Mouse (Mus musculus): ENCODE data around the gene 2900026A02Rik. TPM values are rescaled to one million over a fixed set of nuclear protein-coding genes. Genes with fewer than 3 reads are reported as not detected.

The 2900026A02Rik gene
- total RNA-seq, 2 experiments from 2014 or later = 55.4 to 56.9 TPM

GRCm38 (mm10) chr5:113212156-113212835 is 8.7 kb downstream of the 2900026A02Rik start:
- DNase-seq (ENCODE audit: low spot score in 2 of 2) = no peak

DNA sequence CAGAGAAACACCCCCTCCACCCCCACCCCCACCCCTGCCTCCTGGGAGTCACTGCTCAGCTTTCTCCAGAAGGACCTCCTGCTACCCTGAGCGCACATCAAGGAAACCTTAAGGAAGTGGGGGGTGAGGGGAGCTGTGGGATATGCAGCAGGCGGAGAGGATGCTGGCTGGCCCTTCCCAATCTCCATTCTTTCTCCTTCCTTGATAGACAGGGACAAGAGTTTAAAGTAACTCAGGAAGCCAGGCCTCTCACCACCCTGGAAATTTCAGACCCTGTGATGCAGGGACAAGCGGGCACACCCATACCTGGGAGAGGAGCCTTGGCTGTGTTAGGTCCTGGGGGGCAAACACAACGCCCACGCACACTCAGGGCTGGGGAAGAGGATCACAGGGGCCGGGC is 10.7 kb downstream of the 2900026A02Rik start:
- DNase-seq (ENCODE audit: low spot score in 2 of 2) = no peak

GRCm38 (mm10) chr5:113209898-113210297 is 11.1 kb downstream of the 2900026A02Rik start:
- DNase-seq (ENCODE audit: low spot score in 2 of 2) = peak in 1 of 2 experiments; percentile 16

DNA sequence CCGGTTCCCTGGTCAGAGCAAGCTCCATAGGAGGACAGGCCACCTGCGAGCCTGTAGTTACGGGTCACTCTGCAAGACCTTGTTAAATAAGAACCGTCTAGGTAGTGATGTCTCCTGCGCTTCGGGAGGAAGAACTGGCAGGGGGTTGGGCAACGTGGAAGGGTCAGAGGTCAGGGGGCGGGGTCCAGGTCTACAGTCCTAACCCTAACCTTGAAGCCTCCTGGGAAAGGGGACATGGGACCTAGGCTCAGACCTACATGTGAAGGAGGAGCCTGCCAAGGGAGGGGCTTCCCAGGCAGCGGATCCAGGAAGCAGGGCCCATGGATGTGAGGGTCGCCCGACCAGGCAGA is 11.7 kb downstream of the 2900026A02Rik start:
- peak in 1 of 2 experiments; percentile 26 for DNase-seq (ENCODE audit: low spot score in 2 of 2)

- peak; percentile 61 to 68 for DNase-seq (ENCODE audit: low spot score in 2 of 2)
These were observed 12.2 kb downstream of the 2900026A02Rik start for GRCm38 (mm10) chr5:113208622-113209400.

DNA sequence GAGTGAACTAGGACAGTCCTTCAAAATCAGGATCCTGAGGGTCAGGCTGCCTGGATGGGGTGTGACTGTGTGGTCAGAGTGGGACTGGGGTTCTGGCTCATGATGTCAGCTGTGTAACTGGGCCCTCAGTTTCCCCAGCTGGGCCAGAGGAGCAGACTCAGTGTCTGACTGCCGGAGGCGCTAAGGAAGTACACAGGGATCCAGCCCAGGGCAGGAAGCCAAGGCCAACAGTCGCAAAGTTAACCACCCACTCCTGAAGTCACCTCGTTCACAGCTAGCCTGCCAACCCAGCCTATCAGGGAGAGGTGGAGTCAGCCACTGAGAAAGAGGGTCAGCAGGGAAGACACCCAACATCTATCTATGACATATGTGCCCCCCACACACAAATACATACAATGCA is 13.0 kb downstream of the 2900026A02Rik start:
- DNase-seq (ENCODE audit: low spot score in 2 of 2) = no peak

- DNase-seq (ENCODE audit: low spot score in 2 of 2) = no peak
These were observed 14.2 kb downstream of the 2900026A02Rik start for GRCm38 (mm10) chr5:113206670-113207352.

GRCm38 (mm10) chr5:113204193-113204592 is 16.8 kb downstream of the 2900026A02Rik start:
- DNase-seq (ENCODE audit: low spot score in 2 of 2) = no peak

GRCm38 (mm10) chr5:113199772-113200134 is 21.3 kb downstream of the 2900026A02Rik start:
- no peak for DNase-seq (ENCODE audit: low spot score in 2 of 2)

DNA sequence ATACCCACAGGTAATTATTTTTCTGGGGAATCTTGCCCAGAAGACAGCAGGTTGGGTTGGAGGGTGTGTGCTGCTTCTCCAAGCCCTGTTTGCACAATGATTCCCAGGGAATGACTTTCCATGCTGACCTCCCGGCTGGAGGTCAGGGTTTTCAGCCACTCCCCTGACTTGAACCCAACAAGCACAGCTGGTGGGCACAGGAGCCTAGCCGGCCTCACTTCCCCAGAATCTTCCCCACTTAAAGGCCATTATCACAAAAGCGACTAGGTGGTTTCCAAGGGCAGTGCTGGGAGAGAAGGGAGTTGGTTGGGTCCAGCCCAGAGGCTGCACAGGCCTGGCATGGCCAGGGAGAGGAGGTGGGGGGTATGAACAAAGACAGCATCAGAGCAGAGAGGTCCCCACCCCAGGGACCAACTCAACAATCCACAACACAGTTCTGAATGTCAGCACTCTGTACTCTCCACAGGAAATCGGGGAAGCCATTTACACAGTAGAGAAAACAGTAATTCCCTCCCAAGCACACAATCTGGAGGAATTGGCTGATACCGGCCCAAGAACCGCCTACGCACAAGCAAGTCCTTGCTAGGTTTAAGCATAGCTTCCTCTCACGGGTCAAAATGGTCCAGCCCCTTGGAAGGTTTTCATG is 21.8 kb downstream of the 2900026A02Rik start:
- DNase-seq (ENCODE audit: low spot score in 2 of 2) = no peak

GRCm38 (mm10) chr5:113196916-113197794 is 23.9 kb downstream of the 2900026A02Rik start:
- no peak for DNase-seq (ENCODE audit: low spot score in 2 of 2)

GRCm38 (mm10) chr5:113195907-113196306 is 25.1 kb downstream of the 2900026A02Rik start:
- DNase-seq (ENCODE audit: low spot score in 2 of 2) = no peak

- no peak for DNase-seq (ENCODE audit: low spot score in 2 of 2)
These were observed 25.6 kb downstream of the 2900026A02Rik start for GRCm38 (mm10) chr5:113195451-113195850.

GRCm38 (mm10) chr5:113193762-113194161 is 27.3 kb downstream of the 2900026A02Rik start:
- DNase-seq (ENCODE audit: low spot score in 2 of 2) = no peak

- DNase-seq (ENCODE audit: low spot score in 2 of 2) = no peak
These were observed 29.1 kb downstream of the 2900026A02Rik start for GRCm38 (mm10) chr5:113191901-113192300.

- no peak for DNase-seq (ENCODE audit: low spot score in 2 of 2)
These were observed 30.5 kb downstream of the 2900026A02Rik start for GRCm38 (mm10) chr5:113190558-113190957.

DNA sequence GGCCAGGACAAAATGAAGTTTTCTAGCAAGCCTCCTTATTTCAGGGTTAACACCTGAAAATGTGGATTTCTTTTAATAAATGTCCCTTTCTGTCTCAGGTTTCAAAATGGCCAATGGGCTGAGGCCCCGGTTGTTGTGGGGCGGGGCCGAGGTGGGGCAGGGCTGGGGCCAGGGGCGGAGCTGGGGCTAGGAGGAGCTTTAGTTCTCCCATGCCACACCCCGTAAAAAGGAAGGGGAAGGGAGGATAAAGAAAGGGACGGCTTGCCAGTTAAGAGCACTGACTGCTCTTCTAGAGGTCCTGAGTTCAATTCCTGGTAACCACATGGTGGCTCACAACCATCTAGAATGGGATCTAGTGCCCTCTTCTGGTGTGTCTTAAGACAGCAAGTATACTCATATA is 39.6 kb downstream of the 2900026A02Rik start:
- no peak for DNase-seq (ENCODE audit: low spot score in 2 of 2)

DNA sequence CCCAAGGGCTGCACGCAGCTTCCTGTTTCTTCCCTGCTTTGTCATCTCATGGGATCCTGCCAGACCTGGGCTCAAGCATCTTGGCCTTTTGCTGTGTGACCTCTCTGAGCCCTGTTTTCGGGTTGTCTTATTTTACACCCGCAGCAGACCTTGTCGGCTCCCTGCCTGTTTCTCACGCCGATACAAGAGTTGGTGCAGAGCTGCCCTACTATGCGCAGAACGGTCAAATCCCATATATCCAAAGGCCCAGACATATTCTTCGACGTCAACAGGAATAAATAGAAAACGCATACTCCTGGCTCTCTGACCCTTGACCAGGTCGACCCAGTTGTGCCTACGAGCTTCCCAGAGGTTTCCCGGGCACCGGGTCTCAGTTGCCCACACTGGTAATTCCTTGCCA is 40.3 kb downstream of the 2900026A02Rik start:
- DNase-seq (ENCODE audit: low spot score in 2 of 2) = no peak

GRCm38 (mm10) chr5:113179843-113180682 is 41.0 kb downstream of the 2900026A02Rik start:
- DNase-seq (ENCODE audit: low spot score in 2 of 2) = peak; percentile 91 to 93

DNA sequence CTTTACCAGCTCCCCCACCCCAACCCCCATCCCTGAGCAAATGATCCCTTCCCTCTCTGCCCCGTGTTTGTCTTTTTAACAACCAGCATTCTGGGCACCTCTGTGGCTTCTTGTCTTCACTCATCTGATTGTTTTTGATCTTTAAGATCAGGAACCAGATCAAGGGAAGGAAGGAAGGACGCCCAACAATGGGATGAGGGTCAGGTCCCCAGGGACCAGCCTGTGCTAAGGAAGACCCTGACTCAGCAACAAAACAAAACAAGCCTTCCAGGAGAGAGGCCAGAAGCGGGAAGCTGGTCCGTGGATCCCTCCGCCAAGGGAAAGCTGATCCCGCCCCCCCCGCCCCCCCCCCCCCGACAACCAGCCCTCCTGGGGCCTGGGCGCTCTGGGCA is 41.6 kb downstream of the 2900026A02Rik start:
- peak; percentile 13 for DNase-seq (ENCODE audit: low spot score in 2 of 2)
